Mouse (Mus musculus): ENCODE measurements around the gene Hhat.

The Hhat gene

DNA sequence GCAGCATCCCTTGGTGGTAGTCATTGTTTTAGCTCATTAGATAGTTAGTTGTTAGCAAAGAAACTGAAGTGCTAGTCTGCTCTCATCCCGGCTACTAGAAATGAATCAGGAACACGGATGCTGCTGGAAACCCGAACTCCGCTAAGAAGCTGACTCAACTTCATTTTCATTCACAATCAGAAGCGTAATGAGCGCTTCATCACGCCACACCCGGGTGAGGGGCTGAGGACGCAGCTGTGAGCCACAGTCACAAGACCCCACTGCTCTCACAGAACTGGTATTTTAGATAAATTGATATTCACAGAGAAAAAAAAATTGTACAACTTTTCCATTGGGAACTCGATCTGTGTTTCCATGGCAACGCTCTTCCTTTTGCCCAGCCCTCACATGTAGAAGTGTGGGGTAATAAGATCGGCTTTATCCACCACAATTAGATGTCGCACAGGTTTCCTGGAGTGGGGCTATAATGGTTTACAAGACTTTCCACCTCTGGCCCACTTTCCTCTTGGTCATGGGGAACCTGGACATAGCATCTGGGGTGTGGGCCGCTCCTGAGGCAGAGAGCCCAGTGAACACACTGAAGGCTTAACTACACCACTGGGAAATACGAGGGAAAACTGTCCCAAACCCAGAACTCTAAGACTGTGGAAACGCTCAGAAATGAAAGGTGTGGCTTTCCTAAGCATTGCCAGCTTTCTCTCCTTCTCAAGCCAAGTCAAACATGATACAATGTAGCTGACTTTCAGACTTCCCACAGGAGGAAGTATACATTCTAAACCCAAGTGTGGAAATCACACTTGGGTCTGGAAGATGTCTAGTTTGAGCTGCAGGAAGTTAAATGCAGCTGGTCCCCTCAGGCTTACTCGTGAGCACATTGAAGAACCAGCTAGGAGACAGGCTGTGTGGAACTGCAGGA, 14.3 kb upstream of the Hhat start:
- DNase-seq (ENCODE audit: extremely low spot score, low read depth, low spot score): no peak

GRCm38 (mm10) chr1:192784374-192784773, 13.4 kb upstream of the Hhat start:
- no peak for DNase-seq (ENCODE audit: extremely low spot score, low read depth, low spot score)

DNA sequence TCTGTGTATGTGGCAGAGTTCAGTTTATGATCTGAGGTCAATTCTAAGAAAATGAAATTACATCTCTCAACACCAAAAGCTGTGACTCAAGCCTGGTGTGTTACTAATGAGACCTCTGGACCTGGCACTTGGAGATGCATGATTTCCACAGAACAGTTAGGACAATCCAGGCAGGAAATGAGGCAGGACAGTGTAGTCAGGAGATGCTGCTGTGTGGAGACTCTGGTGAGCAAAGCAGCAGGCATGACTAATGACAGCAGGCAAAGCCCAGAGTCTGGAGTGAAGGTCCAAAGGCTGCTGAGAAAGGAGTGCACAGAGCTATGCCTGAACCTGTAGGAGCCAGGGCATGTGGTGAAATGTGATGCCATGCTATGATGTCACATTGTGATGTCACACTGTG, 10.2 kb upstream of the Hhat start:
- no peak for DNase-seq (ENCODE audit: extremely low spot score, low read depth, low spot score)

DNA sequence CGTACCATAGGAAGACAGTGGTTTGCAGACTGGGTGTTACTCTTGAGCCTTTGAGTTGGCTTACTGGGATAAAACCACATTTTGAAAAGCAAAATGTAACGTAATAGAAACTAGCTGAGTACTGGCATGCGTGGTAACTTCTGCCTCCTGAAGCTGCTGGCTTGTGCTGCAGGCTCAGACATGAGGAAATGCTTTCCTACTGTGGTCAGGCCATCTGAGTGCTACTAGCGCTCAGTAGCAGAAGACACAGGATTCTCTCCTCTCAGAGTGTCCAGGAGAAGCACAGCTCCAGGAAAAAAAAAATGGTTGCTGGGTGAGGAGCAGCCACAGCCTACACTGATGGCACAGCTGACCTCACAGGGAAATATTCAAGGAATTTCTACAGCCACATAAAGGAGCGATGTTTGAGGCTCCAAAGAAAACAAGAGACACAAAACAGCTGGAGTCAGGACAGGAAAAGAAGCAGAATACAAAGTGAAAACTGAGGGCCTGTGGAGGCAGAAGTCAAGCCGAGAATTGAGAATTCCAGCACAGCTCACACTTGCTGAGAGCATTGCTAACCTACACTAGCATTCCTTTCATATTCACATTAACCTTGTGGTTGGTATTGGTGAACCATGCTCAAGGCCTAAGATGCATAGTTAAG, 8.0 kb upstream of the Hhat start:
- no peak for DNase-seq (ENCODE audit: extremely low spot score, low read depth, low spot score)

DNA sequence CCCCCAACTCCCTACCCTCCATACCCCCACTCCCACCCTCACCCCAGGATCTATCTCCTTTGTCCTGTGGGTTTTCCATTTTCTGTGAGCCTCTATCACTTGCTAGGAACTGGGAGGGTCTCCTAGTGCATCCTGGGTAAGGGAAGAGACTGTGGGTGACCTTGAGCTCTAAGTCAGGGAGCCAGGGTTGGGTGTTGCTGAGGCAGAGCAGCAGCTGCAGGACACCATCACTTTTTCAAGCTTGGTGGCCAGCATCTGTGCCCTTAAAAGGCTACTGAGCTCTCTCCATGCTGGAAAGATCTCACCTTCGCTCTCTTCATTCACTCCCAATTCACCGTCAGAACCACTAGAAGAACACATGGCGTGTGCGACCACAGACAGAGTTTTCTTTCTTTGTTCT, 7.2 kb upstream of the Hhat start:
- no peak for DNase-seq (ENCODE audit: extremely low spot score, low read depth, low spot score)

- no peak for DNase-seq (ENCODE audit: extremely low spot score, low read depth, low spot score)
These were observed 911 bp downstream of the Hhat start for GRCm38 (mm10) chr1:192770130-192770494.

GRCm38 (mm10) chr1:192765531-192765930, 5.5 kb downstream of the Hhat start:
- DNase-seq (ENCODE audit: extremely low spot score, low read depth, low spot score): no peak

GRCm38 (mm10) chr1:192764547-192764946, 6.5 kb downstream of the Hhat start:
- DNase-seq (ENCODE audit: extremely low spot score, low read depth, low spot score): no peak

GRCm38 (mm10) chr1:192762946-192763933, 7.8 kb downstream of the Hhat start:
- no peak for DNase-seq (ENCODE audit: extremely low spot score, low read depth, low spot score)

DNA sequence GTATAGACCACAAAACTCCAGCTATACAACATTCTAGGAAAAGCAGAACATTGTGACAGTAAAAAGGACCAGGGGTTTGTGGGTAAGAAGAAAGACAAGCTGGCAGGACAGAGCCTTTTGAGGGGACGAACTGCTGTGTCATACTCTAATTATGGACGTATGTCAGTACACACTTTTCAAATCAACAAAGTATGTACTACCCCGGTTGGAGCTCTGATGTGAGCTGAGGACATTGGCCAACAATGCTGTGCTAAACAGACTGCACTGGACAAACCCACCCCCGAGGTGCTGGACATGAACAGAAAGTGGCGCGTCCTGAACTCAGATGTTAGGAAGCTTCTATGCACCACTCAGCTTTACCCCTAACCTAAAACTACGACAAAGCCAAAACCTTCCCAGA, 14.3 kb downstream of the Hhat start:
- no peak for DNase-seq (ENCODE audit: extremely low spot score, low read depth, low spot score)

DNA sequence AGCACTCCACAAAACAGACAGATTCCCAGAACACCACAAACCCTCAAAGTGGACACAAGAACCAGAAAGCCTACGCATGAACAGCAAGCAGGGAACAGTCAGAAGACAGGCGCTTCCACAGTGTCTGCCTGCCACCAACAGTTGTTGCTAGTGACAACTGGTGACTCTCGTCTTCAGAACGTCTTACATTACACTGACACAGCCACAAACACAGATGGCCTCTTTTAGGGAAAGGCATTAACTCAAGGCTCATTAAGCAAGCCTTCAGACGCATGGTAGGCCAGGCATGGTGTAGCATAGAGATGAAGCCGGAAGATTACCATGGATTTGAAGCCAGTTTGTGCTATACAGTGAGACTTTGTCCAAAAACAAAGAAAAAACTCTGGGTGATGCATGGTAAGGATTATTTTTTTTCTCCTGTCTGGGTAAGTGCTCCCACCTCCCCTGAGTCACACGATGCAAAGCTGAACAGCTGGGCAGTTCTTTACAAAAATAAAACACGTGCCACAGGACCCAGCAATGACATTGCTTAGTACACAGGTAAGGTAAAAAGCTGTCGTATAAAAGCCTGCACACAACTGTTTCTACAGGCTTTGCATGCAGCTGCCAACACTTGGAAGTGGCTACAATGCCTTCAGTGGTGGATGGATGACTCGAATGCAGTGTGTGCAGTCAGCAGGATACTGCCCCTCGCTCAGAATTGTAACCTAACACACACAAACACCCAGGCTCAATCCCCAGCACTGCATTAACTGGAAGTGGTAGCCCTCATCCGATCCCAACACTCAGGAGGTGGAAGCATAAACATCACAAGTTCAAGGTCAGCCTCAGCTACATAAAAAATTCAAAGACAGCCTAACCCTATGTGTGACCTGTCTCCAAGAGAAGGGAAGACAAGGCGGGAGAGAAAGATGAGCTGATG, 15.1 kb downstream of the Hhat start:
- no peak for DNase-seq (ENCODE audit: extremely low spot score, low read depth, low spot score)

- DNase-seq (ENCODE audit: extremely low spot score, low read depth, low spot score): no peak
These were observed 15.8 kb downstream of the Hhat start for GRCm38 (mm10) chr1:192755246-192755645.

DNA sequence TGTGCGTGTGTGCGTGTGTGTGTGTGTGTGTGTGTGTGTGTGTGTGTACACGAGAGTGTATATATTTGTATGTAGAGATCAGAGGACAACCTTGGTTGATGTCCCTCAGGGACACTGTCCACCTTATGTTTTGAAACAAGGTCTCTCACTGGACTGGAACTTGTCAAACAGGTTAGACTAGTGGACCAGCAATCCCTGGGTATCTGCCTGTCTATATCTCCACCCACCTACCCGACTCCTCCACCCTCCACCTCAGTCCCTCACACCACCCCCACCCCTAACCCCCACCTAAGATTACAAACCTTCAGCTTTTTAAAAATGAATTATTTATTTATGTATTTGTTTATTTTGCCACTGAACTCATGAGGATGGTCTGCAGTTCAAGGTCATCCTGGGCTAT, 16.8 kb downstream of the Hhat start:
- DNase-seq (ENCODE audit: extremely low spot score, low read depth, low spot score): no peak

- DNase-seq (ENCODE audit: extremely low spot score, low read depth, low spot score): no peak
These were observed 18.1 kb downstream of the Hhat start for GRCm38 (mm10) chr1:192752659-192753601.

DNA sequence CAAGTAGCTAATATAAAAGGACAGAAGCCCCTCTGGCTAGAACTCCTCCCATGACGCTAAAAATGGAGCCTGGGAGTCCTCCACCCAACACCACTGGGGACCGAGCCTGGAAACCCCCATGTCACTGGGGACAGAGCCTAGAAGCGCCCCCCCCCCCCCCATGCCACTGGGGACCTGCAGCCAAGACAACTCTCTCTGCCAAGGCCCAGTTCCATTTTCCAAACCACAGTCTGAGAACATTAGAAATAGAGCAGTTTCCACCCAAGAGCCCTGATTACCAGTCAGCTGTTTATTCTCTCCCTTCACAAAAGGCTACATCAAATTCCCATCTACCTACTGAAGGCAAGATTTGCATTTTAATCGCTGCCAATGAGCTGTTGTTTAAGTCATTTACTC, 21.0 kb downstream of the Hhat start:
- no peak for DNase-seq (ENCODE audit: extremely low spot score, low read depth, low spot score)

DNA sequence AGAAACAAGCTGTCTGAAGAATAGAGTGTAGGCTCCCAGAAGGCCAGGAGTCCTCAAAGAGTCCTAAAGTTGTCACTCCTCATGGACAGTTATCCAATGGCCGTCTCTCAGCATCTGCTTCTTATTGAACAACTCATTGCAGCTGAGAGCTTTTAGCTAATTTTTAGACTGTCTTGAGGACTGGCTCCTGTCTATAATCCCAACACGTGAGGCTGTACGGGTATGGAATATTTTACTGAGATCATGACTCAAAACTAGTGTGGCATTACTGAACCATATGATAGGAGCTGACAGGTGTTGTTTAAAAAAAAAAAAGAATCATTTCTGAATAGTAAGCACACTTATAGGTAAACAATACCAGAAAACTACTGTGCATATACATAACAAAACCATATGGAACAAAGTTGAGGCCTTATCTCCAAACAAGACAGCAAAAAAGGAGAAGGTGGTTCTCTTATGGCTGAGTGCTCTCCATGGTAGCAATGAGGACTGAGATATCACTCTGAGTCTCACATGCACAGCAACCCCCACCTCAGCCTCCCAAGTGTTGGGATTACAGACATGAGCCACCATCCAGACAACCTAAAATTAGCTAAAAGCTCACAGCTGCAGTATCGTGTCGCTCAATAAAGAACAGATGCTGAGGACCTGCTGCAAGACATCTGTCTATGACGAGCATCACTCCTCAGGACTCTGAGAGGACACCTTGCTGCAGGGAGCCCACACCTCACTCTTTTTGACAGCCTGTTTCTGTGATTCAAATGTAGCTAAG, 21.6 kb downstream of the Hhat start:
- no peak for DNase-seq (ENCODE audit: extremely low spot score, low read depth, low spot score)

GRCm38 (mm10) chr1:192746201-192746600, 24.8 kb downstream of the Hhat start:
- no peak for DNase-seq (ENCODE audit: extremely low spot score, low read depth, low spot score)
